Mouse (Mus musculus): ENCODE measurements around the gene Nudt8. TPM values are rescaled to one million over a fixed set of nuclear protein-coding genes. Genes with fewer than 3 reads are reported as not detected.
A peak's percentile ranks its signal among the peaks of the same experiment; 100 is the strongest.
"Not testable (repeated sequence)": the region's sequence is repeated elsewhere in the genome, so short reads cannot be mapped to it uniquely, and the experiment has no call there.

The Nudt8 gene
- polyA plus RNA-seq, 1 experiment from 2014 or later = 41.1 TPM

DNA sequence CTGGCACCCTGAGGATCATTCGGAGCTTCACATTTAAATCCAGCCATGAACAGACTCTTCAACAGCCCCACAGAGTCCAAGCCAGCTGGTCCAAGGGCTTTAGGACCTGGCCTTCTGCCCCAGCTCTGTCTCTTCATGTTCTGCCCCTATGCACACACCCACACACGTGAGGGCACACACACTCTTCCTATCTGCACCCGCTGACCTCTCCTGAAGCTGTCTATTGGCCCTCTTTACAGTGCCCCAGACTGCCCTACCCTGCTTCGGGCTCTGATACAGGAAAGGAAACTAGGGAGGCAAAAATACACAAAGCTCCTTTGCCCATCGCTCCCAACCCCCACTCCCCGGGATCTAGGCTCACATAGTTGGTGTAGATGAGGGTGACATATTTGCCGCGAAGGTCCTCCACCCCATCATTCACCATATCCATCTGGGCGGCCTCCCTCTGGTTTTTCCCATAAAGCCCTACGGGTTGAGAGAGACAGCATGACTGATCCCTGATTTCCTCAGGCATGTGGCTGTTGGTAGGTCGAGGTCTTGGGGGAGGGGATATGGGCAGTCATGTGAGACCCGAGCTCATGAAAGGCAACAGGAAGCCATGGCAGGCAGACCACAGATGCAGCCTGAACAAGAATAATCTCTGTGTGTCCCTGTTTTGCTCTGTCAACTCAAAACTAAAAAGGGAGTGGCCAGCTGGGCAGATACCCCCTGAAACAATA is 36.1 kb downstream of the Nudt8 start:
- H3K27me3 ChIP-seq (replicated peaks; ENCODE audit: control insufficient read depth, insufficient read depth, low read length) = no peaks in the 10 kb centered on the region
- WGBS = 90% methylated on average over 12 of the region's 12 CpGs
- no peak for DNase-seq (ENCODE audit: low spot score)
- no peak overlapping the region for H3K4me3 ChIP-seq (ENCODE audit: low read depth, low read length)
- H3K27ac ChIP-seq (ENCODE audit: low read depth, low read length) = no peak overlapping the region
- H3K4me2 ChIP-seq (ENCODE audit: low read length) = 0 out of 2 replicates have a peak overlapping the region, but pooled peaks have one; percentile 3
- no peak overlapping the region for H3K9ac ChIP-seq (ENCODE audit: low read length)
- ATAC-seq = no peak
- peaks cover 2% of the 10 kb centered on the region; the same call in 1 of the 2 replicates for H3K4me1 ChIP-seq (ENCODE audit: control insufficient read depth, insufficient read depth, low read length)
- no peaks in the 10 kb centered on the region for H3K9me3 ChIP-seq (replicated peaks; ENCODE audit: control insufficient read depth, low read length)
- H3K36me3 ChIP-seq (ENCODE audit: control insufficient read depth, insufficient read depth, low read length) = 0 out of 2 replicates have a peak, but pooled peaks cover 2% of the 10 kb centered on the region

DNA sequence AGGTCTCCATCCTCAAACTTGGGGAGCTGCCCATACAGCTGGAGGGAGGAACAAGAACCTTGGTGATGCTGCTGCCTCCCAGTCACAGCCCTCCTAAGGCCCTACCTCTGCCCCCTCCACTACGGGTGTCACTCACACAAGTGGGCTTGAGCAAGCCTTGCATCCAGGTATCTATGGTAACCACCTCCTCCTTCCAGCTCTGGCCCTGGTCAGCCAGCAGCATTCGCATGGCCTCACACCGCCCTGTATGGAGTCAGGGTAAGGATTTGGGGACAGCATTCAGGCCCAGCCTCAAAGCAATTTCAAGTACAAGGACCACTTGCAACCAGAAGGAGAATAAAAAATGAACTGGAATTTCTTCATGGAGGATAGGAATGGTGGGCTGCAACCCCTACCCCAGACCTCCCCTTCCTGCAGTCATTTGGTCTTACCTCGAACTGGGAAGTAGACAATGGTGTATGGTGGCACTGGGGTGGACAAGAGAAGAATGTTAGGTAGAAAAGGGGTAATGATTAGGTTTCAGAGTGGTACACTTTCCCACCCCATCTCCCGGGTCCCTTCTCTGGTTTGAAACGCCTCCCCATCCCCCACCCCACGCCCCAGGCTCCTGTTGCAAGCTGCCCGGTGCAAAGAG is 36.9 kb downstream of the Nudt8 start:
- 22% methylated on average over 7 of the region's 8 CpGs for WGBS
- H3K27me3 ChIP-seq (replicated peaks; ENCODE audit: control insufficient read depth, insufficient read depth, low read length); H3K4me1 ChIP-seq (ENCODE audit: control insufficient read depth, insufficient read depth, low read length); DNase-seq (ENCODE audit: low spot score); H3K9me3 ChIP-seq (replicated peaks; ENCODE audit: control insufficient read depth, low read length); H3K36me3 ChIP-seq (ENCODE audit: control insufficient read depth, insufficient read depth, low read length): not testable (repeated sequence)
- H3K9ac ChIP-seq (ENCODE audit: low read length) = peak overlapping the region; percentile 77
- H3K4me2 ChIP-seq (ENCODE audit: low read length) = peak overlapping the region; percentile 67
- peak; percentile 36 for ATAC-seq
- H3K27ac ChIP-seq (ENCODE audit: low read depth, low read length) = peak overlapping the region; percentile 44; the same call in 1 of the 2 replicates
- peak overlapping the region; percentile 55 for H3K4me3 ChIP-seq (ENCODE audit: low read depth, low read length)

DNA sequence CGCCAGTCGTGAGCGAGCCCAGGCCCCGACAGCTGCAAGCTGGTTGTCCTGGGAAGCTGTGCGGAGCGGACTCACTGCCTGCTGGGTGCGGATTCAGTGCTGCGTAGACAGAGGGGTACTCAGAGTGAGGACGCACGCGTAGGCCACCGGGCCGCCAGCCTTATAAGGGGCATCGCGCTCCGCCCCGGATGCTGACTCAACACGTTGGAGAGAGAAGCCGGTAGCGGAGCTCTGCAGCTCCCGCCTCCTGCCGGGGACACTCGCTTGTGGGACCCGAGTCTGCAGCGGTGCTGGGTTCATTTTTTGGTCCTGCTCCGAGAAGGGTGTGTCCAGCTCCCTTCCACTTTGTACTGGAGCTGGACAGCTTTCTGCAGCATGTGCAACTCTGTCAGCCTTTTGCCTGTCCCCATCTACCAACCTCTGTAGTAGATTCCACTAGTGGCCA is 37.4 kb downstream of the Nudt8 start, which contains the start of gene Gstp1:
Gene Gstp1, minus strand, starts transcription at position 198 of the 445 bp plus-strand sequence.
- Histone ChIP-seq H3K9ac (ENCODE audit: low read length) (peak within 1 kb of the TSS; percentile 77), H3K9me3 (replicated peaks; ENCODE audit: control insufficient read depth, low read length) (no peaks in the 10 kb centered on the region), H3K27me3 (replicated peaks; ENCODE audit: control insufficient read depth, insufficient read depth, low read length) (no peaks in the 10 kb centered on the region), H3K4me1 (ENCODE audit: control insufficient read depth, insufficient read depth, low read length) (peaks cover 2% of the 10 kb centered on the region; the same call in 1 of the 2 replicates), H3K36me3 (ENCODE audit: control insufficient read depth, insufficient read depth, low read length) (0 out of 2 replicates have a peak, but pooled peaks cover 2% of the 10 kb centered on the region), H3K4me3 (ENCODE audit: low read depth, low read length) (peak within 1 kb of the TSS; percentile 55), H3K4me2 (ENCODE audit: low read length) (peak within 1 kb of the TSS; percentile 67), H3K27ac (ENCODE audit: low read depth, low read length) (peak within 1 kb of the TSS; percentile 44; the same call in 1 of the 2 replicates)
- under 1% methylated on average over 26 of the region's 26 CpGs for WGBS
- DNase-seq (ENCODE audit: low spot score) (peak; percentile 84), ATAC-seq (peak; percentile 91)

DNA sequence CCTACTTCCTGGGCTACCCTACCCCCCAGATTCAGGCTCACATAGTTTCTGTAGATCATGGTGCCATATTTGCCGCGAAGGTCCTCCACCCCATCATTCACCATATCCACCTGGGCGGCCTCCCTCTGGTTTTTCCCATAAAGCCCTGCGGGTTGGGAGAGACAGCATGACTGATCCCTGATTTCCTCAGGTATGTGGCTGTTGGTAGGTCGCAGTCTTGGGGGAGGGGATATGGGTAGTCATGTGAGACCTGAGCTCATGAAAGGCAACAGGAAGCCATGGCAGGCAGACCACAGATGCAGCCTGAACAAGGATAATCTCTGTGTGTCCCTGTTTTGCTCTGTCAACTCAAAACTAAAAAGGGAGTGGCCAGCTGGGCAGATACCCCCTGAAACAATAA is 40.6 kb downstream of the Nudt8 start:
- not testable (repeated sequence) for H3K4me3 ChIP-seq (ENCODE audit: low read depth, low read length); H3K4me2 ChIP-seq (ENCODE audit: low read length); H3K27me3 ChIP-seq (replicated peaks; ENCODE audit: control insufficient read depth, insufficient read depth, low read length); DNase-seq (ENCODE audit: low spot score); H3K36me3 ChIP-seq (ENCODE audit: control insufficient read depth, insufficient read depth, low read length); H3K9me3 ChIP-seq (replicated peaks; ENCODE audit: control insufficient read depth, low read length); H3K27ac ChIP-seq (ENCODE audit: low read depth, low read length); H3K9ac ChIP-seq (ENCODE audit: low read length); ATAC-seq; H3K4me1 ChIP-seq (ENCODE audit: control insufficient read depth, insufficient read depth, low read length)
- WGBS = 86% methylated on average over 5 of the region's 5 CpGs

DNA sequence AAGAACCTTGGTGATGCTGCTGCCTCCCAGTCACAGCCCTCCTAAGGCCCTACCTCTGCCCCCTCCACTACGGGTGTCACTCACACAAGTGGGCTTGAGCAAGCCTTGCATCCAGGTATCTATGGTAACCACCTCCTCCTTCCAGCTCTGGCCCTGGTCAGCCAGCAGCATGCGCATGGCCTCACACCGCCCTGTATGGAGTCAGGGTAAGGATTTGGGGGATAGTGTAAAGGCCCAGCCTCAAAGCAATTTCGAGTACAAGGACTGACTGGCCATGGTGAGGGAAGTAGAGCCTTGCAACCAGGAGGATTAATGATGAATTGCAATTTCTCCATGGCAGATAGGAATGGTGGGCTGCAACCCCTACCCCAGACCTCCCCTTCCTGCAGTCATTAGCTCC is 41.1 kb downstream of the Nudt8 start:
- WGBS = 84% methylated on average over 3 of the region's 4 CpGs
- not testable (repeated sequence) for H3K4me1 ChIP-seq (ENCODE audit: control insufficient read depth, insufficient read depth, low read length)

DNA sequence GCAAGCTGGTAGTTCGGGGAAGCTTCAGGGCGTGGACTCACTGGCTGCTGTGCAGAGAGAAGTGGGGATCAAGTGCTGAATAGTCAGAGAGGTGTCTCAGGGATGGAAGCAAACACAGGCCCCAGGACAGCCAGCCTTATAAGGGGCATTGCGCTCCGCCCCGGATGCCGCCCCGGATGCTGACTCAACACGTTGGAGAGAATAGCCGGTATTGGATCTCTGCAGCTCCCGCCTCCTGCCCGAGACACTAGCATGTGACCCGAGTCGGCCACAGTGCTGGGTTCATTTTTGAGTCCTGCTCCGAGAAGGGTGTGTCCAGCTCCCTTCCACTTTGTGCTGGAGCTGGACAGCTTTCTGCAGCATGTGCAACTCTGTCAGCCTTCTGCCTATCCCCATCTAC is 41.7 kb downstream of the Nudt8 start:
- H3K4me3 ChIP-seq (ENCODE audit: low read depth, low read length) = no peak overlapping the region
- no peak for ATAC-seq
- no peak overlapping the region for H3K27ac ChIP-seq (ENCODE audit: low read depth, low read length)
- no peaks in the 10 kb centered on the region for H3K9me3 ChIP-seq (replicated peaks; ENCODE audit: control insufficient read depth, low read length)
- peaks cover 2% of the 10 kb centered on the region; the same call in 1 of the 2 replicates for H3K4me1 ChIP-seq (ENCODE audit: control insufficient read depth, insufficient read depth, low read length)
- no peak for DNase-seq (ENCODE audit: low spot score)
- 77% methylated on average over 14 of the region's 14 CpGs for WGBS
- H3K36me3 ChIP-seq (ENCODE audit: control insufficient read depth, insufficient read depth, low read length) = no peaks in the 10 kb centered on the region
- H3K27me3 ChIP-seq (replicated peaks; ENCODE audit: control insufficient read depth, insufficient read depth, low read length) = no peaks in the 10 kb centered on the region
- no peak overlapping the region for H3K9ac ChIP-seq (ENCODE audit: low read length)
- no peak overlapping the region for H3K4me2 ChIP-seq (ENCODE audit: low read length)

More for the DNA sequence above, 41.1 kb downstream of the Nudt8 start:
- H3K4me3 ChIP-seq (ENCODE audit: low read depth, low read length); H3K27ac ChIP-seq (ENCODE audit: low read depth, low read length); H3K4me2 ChIP-seq (ENCODE audit: low read length); H3K27me3 ChIP-seq (replicated peaks; ENCODE audit: control insufficient read depth, insufficient read depth, low read length); H3K36me3 ChIP-seq (ENCODE audit: control insufficient read depth, insufficient read depth, low read length); H3K9me3 ChIP-seq (replicated peaks; ENCODE audit: control insufficient read depth, low read length); ATAC-seq; DNase-seq (ENCODE audit: low spot score); H3K9ac ChIP-seq (ENCODE audit: low read length): not testable (repeated sequence)

DNA sequence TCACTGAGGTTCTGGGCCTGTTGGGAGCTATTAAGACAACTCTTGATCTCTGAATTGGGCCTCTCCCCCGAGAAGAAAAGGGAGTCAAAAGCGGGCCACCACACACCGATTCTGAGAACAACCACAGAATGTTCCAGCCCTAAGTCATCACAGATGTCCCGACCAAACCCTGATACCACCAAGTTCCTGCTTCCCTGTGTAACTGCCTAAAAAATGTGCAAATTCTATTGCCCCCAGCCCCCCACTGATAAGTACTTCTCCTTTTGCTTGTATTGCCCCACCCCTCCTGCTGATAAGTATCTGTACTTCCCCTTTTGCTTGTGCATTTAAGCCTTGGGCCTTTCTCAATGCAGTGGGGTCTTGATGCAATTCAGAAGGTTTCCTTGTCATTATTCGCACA is 43.7 kb downstream of the Nudt8 start:
- DNase-seq (ENCODE audit: low spot score); H3K36me3 ChIP-seq (ENCODE audit: control insufficient read depth, insufficient read depth, low read length); H3K4me2 ChIP-seq (ENCODE audit: low read length); H3K27me3 ChIP-seq (replicated peaks; ENCODE audit: control insufficient read depth, insufficient read depth, low read length); H3K27ac ChIP-seq (ENCODE audit: low read depth, low read length); H3K9me3 ChIP-seq (replicated peaks; ENCODE audit: control insufficient read depth, low read length); H3K9ac ChIP-seq (ENCODE audit: low read length); H3K4me1 ChIP-seq (ENCODE audit: control insufficient read depth, insufficient read depth, low read length); H3K4me3 ChIP-seq (ENCODE audit: low read depth, low read length); ATAC-seq: not testable (repeated sequence)
- 88% methylated on average over 5 of the region's 5 CpGs for WGBS

DNA sequence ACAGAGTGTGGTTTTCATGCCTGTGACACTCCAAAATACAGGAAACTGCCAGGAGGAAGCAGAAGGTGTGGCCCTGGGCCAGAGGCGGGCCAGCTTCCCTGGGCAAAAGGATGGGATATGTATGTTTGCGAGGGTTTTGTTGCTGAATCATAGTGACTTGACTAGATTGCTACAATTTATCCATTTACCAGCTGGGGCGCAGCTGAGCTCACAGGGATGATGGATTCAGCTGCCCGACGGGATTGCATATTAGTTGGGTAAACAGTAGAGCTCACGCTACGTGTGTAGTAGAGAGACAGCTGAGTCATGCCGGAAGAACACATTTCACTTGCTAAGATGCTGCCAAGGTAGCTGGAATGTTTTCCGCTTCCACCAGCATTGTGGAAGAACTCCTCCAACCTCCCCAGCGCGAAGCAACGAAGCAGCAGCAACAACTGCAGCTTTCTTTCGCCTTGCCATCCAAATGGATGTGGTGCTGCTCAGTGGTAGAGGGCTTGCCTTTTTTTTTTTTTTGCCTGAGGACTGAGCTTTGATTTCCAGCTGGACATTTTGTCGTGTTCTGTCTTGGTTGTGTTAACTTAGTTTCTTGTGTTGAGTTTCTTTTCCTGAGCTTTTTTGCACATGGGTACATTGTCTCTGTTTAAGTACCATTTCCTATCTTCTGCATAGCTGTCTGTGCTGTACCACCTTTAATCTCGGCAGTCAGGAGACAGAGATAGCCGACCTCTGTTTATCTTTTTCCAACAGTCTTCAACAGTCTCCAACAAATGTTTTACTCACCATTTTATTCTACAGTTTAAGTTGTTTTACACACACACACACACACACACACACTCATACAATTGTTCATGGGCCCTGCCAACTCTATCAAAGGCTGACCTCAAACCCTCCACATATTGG is 45.8 kb downstream of the Nudt8 start, which contains the start of gene Gstp2:
Gene Gstp2, minus strand, starts transcription at position 58 of the 900 bp plus-strand sequence.
- Histone ChIP-seq H3K27ac (ENCODE audit: low read depth, low read length) (no peak within 1 kb of the TSS), H3K36me3 (ENCODE audit: control insufficient read depth, insufficient read depth, low read length) (no peaks in the 10 kb centered on the region), H3K4me3 (ENCODE audit: low read depth, low read length) (no peak within 1 kb of the TSS), H3K27me3 (replicated peaks; ENCODE audit: control insufficient read depth, insufficient read depth, low read length) (no peaks in the 10 kb centered on the region), H3K9ac (ENCODE audit: low read length) (no peak within 1 kb of the TSS), H3K9me3 (replicated peaks; ENCODE audit: control insufficient read depth, low read length) (no peaks in the 10 kb centered on the region), H3K4me2 (ENCODE audit: low read length) (peak within 1 kb of the TSS; percentile 6; the same call in 1 of the 2 replicates), H3K4me1 (ENCODE audit: control insufficient read depth, insufficient read depth, low read length) (no peaks in the 10 kb centered on the region)
- 58% methylated on average over 16 of the region's 16 CpGs for WGBS
- DNase-seq (ENCODE audit: low spot score) (peak; percentile 79), ATAC-seq (no peak)

Data from forebrain, embryonic 14.5 days (tissue).